Mouse (Mus musculus): ENCODE data around the gene Fam213b. TPM values are rescaled to one million over a fixed set of nuclear protein-coding genes. Genes with fewer than 3 reads are reported as not detected.

Fam213b gene
- polyA plus RNA-seq, 1 experiment from 2014 or later, result 41.3 TPM

- Histone ChIP-seq H3K27ac (0 out of 2 replicates have a peak overlapping the region, but pooled peaks have one; percentile 15), H3K4me3 (ENCODE audit: inconsistent target) (peak overlapping the region; percentile 13; the same call in 1 of the 2 replicates), H3K79me2 (ENCODE audit: inconsistent target) (no peaks in the 10 kb centered on the region), H3K36me3 (ENCODE audit: inconsistent target) (no peaks in the 10 kb centered on the region)
- WGBS (ENCODE audit: missing documents), result 12% methylated on average over 17 of the region's 18 CpGs
Measured at GRCm38 (mm10) chr4:154877864-154878548, 20.9 kb downstream of the Fam213b start.

- Histone ChIP-seq H3K36me3 (ENCODE audit: inconsistent target) (no peaks in the 10 kb centered on the region), H3K4me3 (ENCODE audit: inconsistent target) (no peak overlapping the region), H3K79me2 (ENCODE audit: inconsistent target) (no peaks in the 10 kb centered on the region), H3K27ac (no peak overlapping the region)
- WGBS (ENCODE audit: missing documents), result 87% methylated on average over 6 of the region's 6 CpGs
Measured at GRCm38 (mm10) chr4:154873186-154873585, 25.7 kb downstream of the Fam213b start.

GRCm38 (mm10) chr4:154871757-154872251 lies 27.1 kb downstream of the Fam213b start:
- H3K27ac ChIP-seq, result no peak overlapping the region
- 35% methylated on average over 13 of the region's 13 CpGs for WGBS (ENCODE audit: missing documents)
- H3K36me3 ChIP-seq (ENCODE audit: inconsistent target), result no peaks in the 10 kb centered on the region
- no peak overlapping the region for H3K4me3 ChIP-seq (ENCODE audit: inconsistent target)
- H3K79me2 ChIP-seq (ENCODE audit: inconsistent target), result no peaks in the 10 kb centered on the region

GRCm38 (mm10) chr4:154870721-154871120 lies 28.2 kb downstream of the Fam213b start:
- WGBS (ENCODE audit: missing documents), result 91% methylated on average over 4 of the region's 4 CpGs

GRCm38 (mm10) chr4:154869440-154869839 lies 29.5 kb downstream of the Fam213b start, which contains the start of gene Mmel1:
Gene Mmel1 (plus strand): TSS chr4:154869585.
- Histone ChIP-seq H3K27ac (no peak within 1 kb of the TSS), H3K79me2 (ENCODE audit: inconsistent target) (no peaks in the 10 kb centered on the region), H3K36me3 (ENCODE audit: inconsistent target) (no peaks in the 10 kb centered on the region), H3K4me3 (ENCODE audit: inconsistent target) (no peak within 1 kb of the TSS)
- 93% methylated on average over 7 of the region's 7 CpGs for WGBS (ENCODE audit: missing documents)

More at GRCm38 (mm10) chr4:154870721-154871120, 28.2 kb downstream of the Fam213b start:
- Histone ChIP-seq H3K36me3 (ENCODE audit: inconsistent target) (no peaks in the 10 kb centered on the region), H3K79me2 (ENCODE audit: inconsistent target) (no peaks in the 10 kb centered on the region), H3K4me3 (ENCODE audit: inconsistent target) (no peak overlapping the region), H3K27ac (no peak overlapping the region)

- H3K36me3 ChIP-seq (ENCODE audit: inconsistent target), result no peaks in the 10 kb centered on the region
- no peak overlapping the region for H3K27ac ChIP-seq
- WGBS (ENCODE audit: missing documents), result 86% methylated on average over 6 of the region's 6 CpGs
- H3K4me3 ChIP-seq (ENCODE audit: inconsistent target), result no peak overlapping the region
- H3K79me2 ChIP-seq (ENCODE audit: inconsistent target), result no peaks in the 10 kb centered on the region
Measured at GRCm38 (mm10) chr4:154867257-154867656, 31.7 kb downstream of the Fam213b start.

- H3K4me3 ChIP-seq (ENCODE audit: inconsistent target), result no peak overlapping the region
- H3K36me3 ChIP-seq (ENCODE audit: inconsistent target), result no peaks in the 10 kb centered on the region
- H3K27ac ChIP-seq, result no peak overlapping the region
- H3K79me2 ChIP-seq (ENCODE audit: inconsistent target), result no peaks in the 10 kb centered on the region
- 94% methylated on average over 5 of the region's 5 CpGs for WGBS (ENCODE audit: missing documents)
Measured at GRCm38 (mm10) chr4:154866391-154866790, 32.5 kb downstream of the Fam213b start.

- H3K27ac ChIP-seq, result no peak overlapping the region
- no peaks in the 10 kb centered on the region for H3K79me2 ChIP-seq (ENCODE audit: inconsistent target)
- 92% methylated on average over 18 of the region's 18 CpGs for WGBS (ENCODE audit: missing documents)
- H3K4me3 ChIP-seq (ENCODE audit: inconsistent target), result no peak overlapping the region
- H3K36me3 ChIP-seq (ENCODE audit: inconsistent target), result no peaks in the 10 kb centered on the region
Measured at GRCm38 (mm10) chr4:154864961-154865760, 33.8 kb downstream of the Fam213b start.

- Histone ChIP-seq H3K79me2 (ENCODE audit: inconsistent target) (no peaks in the 10 kb centered on the region), H3K4me3 (ENCODE audit: inconsistent target) (peak overlapping the region; percentile 10), H3K36me3 (ENCODE audit: inconsistent target) (no peaks in the 10 kb centered on the region), H3K27ac (no peak overlapping the region)
- 6% methylated on average over 18 of the region's 18 CpGs for WGBS (ENCODE audit: missing documents)
Measured at GRCm38 (mm10) chr4:154864271-154864771, 34.6 kb downstream of the Fam213b start.

- Histone ChIP-seq H3K79me2 (ENCODE audit: inconsistent target) (no peaks in the 10 kb centered on the region), H3K4me3 (ENCODE audit: inconsistent target) (no peak overlapping the region), H3K27ac (no peak overlapping the region), H3K36me3 (ENCODE audit: inconsistent target) (no peaks in the 10 kb centered on the region)
- WGBS (ENCODE audit: missing documents), result 88% methylated on average over 3 of the region's 3 CpGs
Measured at GRCm38 (mm10) chr4:154863436-154863935, 35.4 kb downstream of the Fam213b start.

GRCm38 (mm10) chr4:154861967-154862366 lies 37.0 kb downstream of the Fam213b start:
- Histone ChIP-seq H3K27ac (no peak overlapping the region), H3K36me3 (ENCODE audit: inconsistent target) (no peaks in the 10 kb centered on the region), H3K4me3 (ENCODE audit: inconsistent target) (no peak overlapping the region), H3K79me2 (ENCODE audit: inconsistent target) (no peaks in the 10 kb centered on the region)
- 77% methylated on average over 5 of the region's 5 CpGs for WGBS (ENCODE audit: missing documents)

- WGBS (ENCODE audit: missing documents), result 73% methylated on average over 3 of the region's 3 CpGs
- no peaks in the 10 kb centered on the region for H3K36me3 ChIP-seq (ENCODE audit: inconsistent target)
- H3K79me2 ChIP-seq (ENCODE audit: inconsistent target), result no peaks in the 10 kb centered on the region
- H3K27ac ChIP-seq, result no peak overlapping the region
- no peak overlapping the region for H3K4me3 ChIP-seq (ENCODE audit: inconsistent target)
Measured at GRCm38 (mm10) chr4:154858601-154859000, 40.3 kb downstream of the Fam213b start.

- H3K27ac ChIP-seq, result no peak overlapping the region
- H3K4me3 ChIP-seq (ENCODE audit: inconsistent target), result no peak overlapping the region
- H3K79me2 ChIP-seq (ENCODE audit: inconsistent target), result no peaks in the 10 kb centered on the region
- 86% methylated on average over 9 of the region's 10 CpGs for WGBS (ENCODE audit: missing documents)
- no peaks in the 10 kb centered on the region for H3K36me3 ChIP-seq (ENCODE audit: inconsistent target)
Measured at GRCm38 (mm10) chr4:154857366-154858240, 41.3 kb downstream of the Fam213b start.

GRCm38 (mm10) chr4:154856882-154857281 lies 42.1 kb downstream of the Fam213b start:
- no peak overlapping the region for H3K27ac ChIP-seq
- H3K36me3 ChIP-seq (ENCODE audit: inconsistent target), result no peaks in the 10 kb centered on the region
- H3K79me2 ChIP-seq (ENCODE audit: inconsistent target), result no peaks in the 10 kb centered on the region
- no peak overlapping the region for H3K4me3 ChIP-seq (ENCODE audit: inconsistent target)
- WGBS (ENCODE audit: missing documents), result 90% methylated on average over 7 of the region's 7 CpGs

All from macrophage (primary cell).